Mouse (Mus musculus): Measurements from ENCODE around the gene Dhdh.

DNA sequence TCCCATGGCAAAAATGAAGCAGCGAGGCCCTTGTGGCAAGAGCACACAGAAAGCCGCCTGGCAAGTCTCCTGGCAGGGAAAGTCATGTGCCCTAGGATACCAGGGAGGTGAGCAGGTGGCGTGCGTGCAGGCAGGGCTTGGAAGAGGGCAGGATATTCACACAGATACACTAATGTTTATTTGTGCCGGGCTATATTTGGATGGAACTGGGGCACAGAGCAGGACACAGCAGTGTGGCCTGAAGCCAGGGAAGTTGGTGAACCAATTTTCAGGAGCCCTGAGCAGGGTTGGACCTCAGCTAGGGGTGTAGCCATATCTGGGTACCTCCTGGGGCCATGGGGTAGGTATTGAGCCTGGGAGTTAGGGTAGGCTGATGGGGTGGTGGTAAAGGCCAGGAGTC is 4.3 kb upstream of the Dhdh start:
- TF ChIP-seq GATA1 (IDR thresholded peaks at IDR 0.05; ENCODE audit: low read length) (no peak), TAL1 (IDR thresholded peaks at IDR 0.05; ENCODE audit: low read length) (no peak)
